Mouse (Mus musculus) adrenal gland, adult 18-20 months (tissue): ENCODE data around the gene Cdc123. TPM values are rescaled to one million over a fixed set of nuclear protein-coding genes. Genes with fewer than 3 reads are reported as not detected.

ENCODE experiments used
- DNase-seq, 2 experiments: peaks; one replicate each; pipeline ENCODE4 v3.0.0; 2021 to 2022; ENCODE audit warnings: low spot score in 2 of 2
- long read RNA-seq, 2 experiments: library from polyadenylated mRNA; stranded (forward); transcript quantifications; one replicate each; pipeline ENCODE4 v2.0.0; 2021
- total RNA-seq, 2 experiments: library from RNA; stranded (reverse); gene quantifications; 1 replicate in 1 of 2; 2 replicates in 1 of 2; pipeline ENCODE4 v1.2.3; 2021

Cdc123 gene
- total RNA-seq = 100 to 1,000 TPM; 136 to 140 TPM
- long read RNA-seq, experiment 1, transcript Cdc123-201 (13 exons, 1,827 nt) = major isoform, 31 of 39 reads
- long read RNA-seq, experiment 1, partial matches to known transcripts = 1 of 39 reads
- long read RNA-seq, experiment 1, other reads (novel, unspliced or antisense) = 7 of 39 reads
- long read RNA-seq, experiment 2, transcript Cdc123-201 (13 exons, 1,827 nt) = major isoform, 86 of 110 reads
- long read RNA-seq, experiment 2, partial matches to known transcripts = 8 of 110 reads
- long read RNA-seq, experiment 2, other reads (novel, unspliced or antisense) = 15 of 110 reads

DNA sequence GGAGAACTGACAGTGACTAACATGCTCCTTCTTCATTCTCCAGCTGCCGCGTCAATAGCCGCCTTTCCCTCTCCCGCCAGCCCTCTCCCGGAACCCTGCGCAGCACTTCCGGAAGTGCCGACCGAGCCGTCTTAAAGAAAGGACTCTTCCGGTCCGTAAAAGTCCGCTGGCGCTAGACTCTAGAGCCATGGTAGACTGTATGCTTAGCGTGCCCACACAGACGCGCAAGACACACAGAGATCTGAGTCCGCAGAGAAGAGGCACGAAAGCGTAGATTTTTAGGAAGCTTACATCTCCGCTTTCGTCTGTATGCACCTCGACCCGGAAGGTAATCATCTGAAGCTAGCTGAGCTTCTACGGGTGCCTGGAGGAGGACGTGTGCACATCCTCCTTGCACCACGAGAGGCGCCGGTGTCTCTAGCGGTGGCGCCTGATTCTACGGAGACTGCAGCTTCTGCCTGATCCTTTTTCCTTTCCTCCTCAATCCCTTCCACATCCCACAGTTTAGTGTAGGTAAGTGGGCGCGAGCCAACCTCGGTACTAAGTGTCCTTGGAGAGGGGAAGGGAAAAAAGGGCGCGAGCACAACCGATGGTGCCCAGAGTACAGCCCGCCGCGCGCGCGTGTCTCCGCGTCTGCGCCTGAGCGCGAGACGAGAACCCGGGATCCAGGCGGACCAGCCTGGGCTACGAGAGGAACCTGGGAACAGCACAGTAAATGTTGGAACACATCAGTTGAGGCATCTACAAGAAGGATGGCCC is at the start of gene Cdc123, which contains the start of gene Nudt5:
Cdc123 (minus strand) TSS at position 292 of the 759 bp plus-strand sequence.
Nudt5 (plus strand) TSS at position 147 of the 759 bp plus-strand sequence.
- DNase-seq = peak; percentile 73 to 79

DNA sequence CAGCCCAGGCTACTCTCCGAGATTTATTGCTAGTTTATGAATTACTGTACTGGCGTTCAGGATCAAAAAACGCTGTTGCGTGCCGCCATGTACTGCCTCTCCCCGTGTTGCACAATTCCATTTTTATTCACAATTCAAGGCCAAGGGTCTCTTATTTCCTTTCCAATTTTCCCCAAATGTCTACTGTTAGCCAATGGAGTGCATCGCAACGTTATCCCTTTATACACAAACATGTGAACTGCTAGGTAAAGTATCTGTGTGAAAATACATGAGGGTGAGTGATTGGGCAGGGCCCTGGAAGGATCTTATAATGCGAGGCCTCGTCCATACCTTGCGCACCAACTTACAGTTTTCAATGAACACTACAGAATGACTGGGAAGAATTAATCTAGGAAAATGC is 49.3 kb upstream of the Cdc123 start:
- no peak for DNase-seq

- DNase-seq = no peak
Measured at GRCm38 (mm10) chr2:5889412-5889811, 44.4 kb upstream of the Cdc123 start.

DNA sequence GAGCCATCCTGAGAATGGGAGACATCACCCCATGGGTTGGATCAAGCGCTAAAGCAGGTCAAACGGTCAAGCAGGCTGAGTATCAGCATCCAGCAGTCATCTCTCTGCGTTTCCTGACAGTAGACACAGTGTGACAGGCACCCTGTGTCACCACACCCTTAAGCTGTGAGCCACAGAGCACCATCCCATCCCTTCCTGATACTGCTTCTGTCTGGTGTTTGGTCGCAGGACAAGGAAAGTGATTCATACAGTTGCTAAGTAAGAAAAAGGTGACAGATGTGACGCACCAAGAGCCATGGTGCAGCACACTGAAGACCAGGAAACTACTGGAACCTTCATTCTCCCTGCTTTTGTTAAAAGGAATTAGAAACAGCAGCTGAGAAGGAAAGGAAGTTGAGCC is 43.9 kb upstream of the Cdc123 start:
- no peak for DNase-seq

GRCm38 (mm10) chr2:5877446-5877845 is 32.5 kb upstream of the Cdc123 start:
- no peak for DNase-seq

DNA sequence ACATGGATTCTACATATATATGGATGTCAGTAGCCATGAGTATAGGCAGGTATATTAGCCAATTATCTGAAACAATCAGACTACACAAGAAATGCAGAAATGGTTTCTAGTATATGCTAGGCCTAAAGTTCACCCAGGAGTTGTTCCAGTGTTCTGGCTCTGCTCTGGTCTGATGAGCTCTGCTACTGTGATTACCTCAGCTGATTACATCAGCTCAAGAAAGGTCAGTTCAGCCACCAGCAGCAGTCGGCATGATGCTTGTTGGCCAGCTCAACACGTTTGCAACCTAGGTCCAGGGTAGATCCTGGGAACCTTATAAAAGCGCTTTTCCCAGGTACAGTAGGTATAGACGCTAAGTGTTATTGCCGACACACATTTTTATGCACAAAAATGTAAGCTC is 24.8 kb upstream of the Cdc123 start:
- no peak for DNase-seq

DNA sequence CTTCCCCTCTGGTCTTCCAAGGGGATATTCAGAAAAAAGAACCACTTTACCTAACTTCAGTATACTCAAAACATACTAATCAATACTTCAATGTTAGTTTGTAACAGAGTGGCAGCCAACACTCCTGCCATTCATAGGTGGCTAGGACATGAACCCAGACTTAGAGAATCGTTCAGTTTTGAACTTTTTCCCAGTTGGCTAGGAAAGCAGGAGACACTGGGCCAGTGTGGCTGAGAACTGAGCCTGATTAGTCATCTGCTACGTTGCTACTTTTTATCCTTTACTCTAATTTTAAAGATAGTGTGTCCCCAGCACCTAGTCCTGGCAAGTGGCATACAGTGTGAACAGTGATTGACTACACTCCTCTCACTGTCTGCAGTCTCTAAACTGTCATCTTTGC is 22.7 kb upstream of the Cdc123 start:
- no peak for DNase-seq

DNA sequence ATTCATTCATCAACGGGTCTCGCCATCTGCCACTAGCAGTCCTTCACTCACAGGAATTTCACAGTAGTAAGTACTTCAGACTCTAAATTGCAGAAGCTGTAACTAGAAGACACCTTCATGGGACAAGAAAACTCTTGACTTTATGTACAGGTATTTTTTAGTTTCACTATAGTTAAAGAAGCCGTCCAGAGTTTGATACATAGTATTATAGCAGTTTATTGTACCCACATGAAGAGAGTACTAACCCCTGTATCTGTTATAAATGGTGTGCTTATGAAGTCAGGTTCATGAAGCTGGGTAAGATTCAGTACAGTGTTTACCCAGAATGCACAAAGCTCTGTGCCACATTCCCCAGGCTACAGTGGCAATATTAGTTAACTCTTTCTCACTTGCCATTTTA is 17.9 kb upstream of the Cdc123 start, which contains the start of gene Gm13199:
Gm13199 (minus strand) TSS at position 101 of the 400 bp plus-strand sequence.
- no peak for DNase-seq

DNA sequence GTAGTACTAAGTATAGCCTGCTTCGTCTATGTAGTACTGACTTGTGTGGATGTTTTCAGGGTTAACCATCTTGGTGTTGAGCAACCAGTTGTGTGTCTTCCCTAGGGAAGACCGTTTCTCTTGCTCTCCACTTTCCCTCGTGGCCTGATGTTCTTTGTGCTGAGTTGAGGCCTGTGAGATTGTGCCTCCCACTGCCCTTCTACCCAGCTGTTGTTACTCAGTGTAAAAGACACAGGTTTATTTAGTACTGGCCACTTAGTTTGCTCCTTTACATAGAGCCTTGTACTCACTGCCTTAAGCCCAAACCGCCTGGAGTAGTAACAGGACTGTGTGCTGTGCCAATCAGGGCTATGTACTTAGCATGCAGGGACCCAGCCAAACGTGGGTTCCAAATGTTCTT is 6.9 kb upstream of the Cdc123 start:
- no peak for DNase-seq

DNA sequence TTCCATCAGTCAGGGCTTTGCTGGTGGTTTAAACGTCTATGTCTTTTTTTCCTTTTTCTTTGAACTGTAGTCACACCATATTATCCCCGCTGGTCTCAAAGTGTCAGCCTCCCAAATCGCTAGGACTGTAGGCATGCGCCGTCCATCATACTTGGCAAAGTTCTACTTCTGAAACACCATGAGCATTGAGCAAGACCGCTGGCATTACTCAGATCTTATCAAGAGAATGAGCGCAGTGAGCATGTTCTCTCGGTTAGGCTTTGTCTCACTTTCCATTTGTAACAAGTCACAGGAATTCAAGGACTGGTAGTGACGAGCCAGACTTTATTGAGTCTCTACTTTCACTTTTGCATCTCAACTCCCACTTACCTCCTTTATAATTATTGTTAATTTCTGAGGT is 6.2 kb upstream of the Cdc123 start:
- peak in 1 of 2 experiments; percentile 19 for DNase-seq

DNA sequence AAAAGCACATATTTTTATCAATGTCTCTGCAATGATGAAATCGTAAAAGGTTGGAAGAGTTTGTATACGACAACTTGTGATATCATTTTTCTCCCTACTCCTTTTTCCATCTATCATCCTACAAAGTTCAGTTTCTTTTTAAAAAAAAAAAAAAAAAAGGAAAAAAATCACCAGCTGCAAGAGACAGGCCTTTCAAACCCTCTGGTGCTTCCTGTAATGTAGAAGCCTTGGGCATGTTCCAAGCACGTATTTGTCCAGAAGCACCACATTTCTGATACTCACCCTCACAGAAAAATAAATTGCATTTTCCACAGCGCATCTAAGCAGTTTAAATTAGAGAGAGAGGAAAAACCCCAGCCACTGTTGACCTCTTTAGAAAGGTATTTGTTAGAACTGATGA is 862 bp upstream of the Cdc123 start:
- DNase-seq = no peak

GRCm38 (mm10) chr2:5844181-5844872 is 637 bp downstream of the Cdc123 start:
- no peak for DNase-seq

DNA sequence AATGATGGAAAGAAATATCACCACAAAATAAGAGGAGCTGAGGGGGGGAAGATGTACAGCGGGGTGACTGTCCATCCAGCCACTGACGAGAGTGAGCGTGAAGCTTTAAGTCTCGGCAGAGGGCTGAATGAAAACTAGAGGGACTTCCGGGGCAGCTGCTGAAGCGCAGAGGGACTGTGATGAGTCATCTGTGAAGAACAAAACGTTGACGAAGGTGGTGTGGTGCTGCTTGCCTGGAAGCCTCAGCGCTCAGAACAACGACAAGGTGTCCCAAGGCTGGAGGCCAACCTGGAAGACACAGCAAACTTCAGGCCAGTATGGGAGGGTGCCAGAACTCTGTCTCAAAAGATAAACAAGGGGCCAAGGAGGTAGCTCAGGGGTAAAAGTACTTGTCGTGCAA is 4.1 kb downstream of the Cdc123 start:
- no peak for DNase-seq

GRCm38 (mm10) chr2:5825265-5825913 is 19.6 kb downstream of the Cdc123 start:
- no peak for DNase-seq

DNA sequence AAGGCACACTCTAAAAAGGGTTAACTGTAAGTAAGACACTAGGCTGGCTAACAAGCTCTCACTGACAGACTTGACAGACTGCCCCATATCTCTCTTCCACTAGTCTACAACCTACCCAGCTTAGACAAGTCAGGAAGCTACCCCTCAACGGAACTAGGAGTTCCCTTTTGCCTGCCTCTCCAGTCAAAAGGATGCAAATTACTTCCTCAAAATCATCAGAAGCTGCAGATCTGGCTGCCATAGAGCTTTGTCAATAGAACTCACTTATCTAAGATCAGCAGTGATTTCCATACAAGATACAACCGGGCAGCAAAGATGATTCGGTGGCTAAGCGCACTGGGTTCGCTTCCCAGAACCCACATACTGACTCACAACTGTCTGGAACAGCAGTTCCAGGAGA is 20.3 kb downstream of the Cdc123 start:
- no peak for DNase-seq

DNA sequence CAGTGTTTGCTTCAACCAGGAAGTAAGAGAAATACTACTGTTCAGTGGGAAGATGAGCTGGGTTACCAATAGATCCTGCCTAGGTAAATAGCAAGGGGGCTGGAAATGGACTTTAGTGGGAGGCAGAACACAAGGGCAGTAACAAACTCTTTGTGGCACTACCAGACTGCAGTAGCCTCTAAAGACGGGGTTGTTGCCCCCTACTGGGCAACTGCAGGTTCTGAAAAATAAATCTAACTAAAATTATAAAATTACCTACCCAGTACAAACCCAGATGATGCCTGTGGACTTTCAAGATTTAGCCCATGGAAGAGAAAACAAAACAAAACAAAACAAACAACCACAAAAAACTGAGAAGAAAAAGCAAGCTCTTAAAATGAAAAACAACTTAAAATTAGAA is 20.8 kb downstream of the Cdc123 start:
- no peak for DNase-seq

DNA sequence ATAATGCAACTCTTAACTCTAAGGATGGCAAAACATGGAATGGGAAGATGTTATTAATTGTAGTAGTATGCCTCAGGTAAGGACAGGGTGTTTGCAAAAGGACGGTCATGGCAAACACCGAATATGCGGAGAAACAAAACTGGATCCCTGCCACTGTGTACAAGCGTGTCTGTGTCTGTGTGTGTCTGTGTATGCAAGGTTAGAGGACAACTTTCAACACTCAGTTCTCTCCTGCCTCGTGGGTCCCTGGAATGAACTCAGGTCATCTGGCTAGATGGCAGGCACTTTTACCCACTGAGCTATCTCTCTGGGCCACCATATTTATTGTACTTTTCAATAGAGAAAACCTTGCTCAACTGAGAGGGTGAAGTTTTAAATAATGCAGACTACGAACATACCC is 22.5 kb downstream of the Cdc123 start:
- no peak for DNase-seq

GRCm38 (mm10) chr2:5821264-5821663 is 23.7 kb downstream of the Cdc123 start:
- no peak for DNase-seq

DNA sequence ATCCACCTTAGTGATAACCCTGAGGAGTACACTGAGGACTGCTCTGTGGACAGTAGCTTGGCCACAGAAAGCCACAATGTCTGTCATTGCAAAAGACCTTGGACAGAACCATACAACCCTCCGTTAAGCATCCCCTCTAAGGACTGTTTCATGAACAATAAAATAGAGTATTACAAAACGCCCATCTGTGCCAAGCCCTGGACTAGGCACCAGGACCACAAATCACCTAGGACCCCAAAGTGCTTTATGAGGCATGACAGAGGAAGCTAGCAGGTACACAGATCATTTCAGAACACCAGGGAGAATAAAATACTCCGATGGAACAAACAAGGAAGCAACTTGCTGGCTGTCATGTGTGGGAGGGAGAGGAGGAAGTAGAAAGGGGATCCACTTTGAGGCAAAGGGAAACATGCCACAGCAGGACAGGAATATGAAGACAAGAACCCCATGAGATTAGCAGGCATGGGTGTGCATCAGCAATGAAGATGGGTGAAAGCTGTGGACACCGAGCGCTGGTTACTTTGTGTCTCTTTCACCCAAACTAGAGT is 33.7 kb downstream of the Cdc123 start:
- no peak for DNase-seq

- no peak for DNase-seq
Measured at GRCm38 (mm10) chr2:5810036-5810718, 34.8 kb downstream of the Cdc123 start.
